Mouse (Mus musculus) heart, embryonic 14.5 days (tissue): Measurements from ENCODE around the gene Ly6g6f. TPM values are rescaled to one million over a fixed set of nuclear protein-coding genes. Genes with fewer than 3 reads are reported as not detected.

ENCODE experiments used
- ATAC-seq: fragments of 200-750 bp; cut with Nextera tagmentation; 2 replicates; pipeline ENCODE4 v1.8.0; 2017; ENCODE audit warnings: low read depth, moderate TSS enrichment; ENCODE audit not compliant: insufficient number of reproducible peaks, insufficient read depth, low FRiP score
- H3K27ac ChIP-seq, 2 experiments: fragments of 200-500 bp in 1 of 2; fragments of 300-500 bp in 1 of 2; sonication (generic) in 1 of 2; replicated peaks in 1 of 2; 2 replicates each; pipeline ENCODE4 v1.5.1; 2012 to 2014; ENCODE audit warnings: low read depth in 2 of 2, low read length in 2 of 2, control low read depth in 1 of 2, mild to moderate bottlenecking in 1 of 2, mixed read lengths in 1 of 2; ENCODE audit not compliant: control insufficient read depth in 1 of 2, insufficient read depth in 1 of 2
- H3K27me3 ChIP-seq: fragments of 300-500 bp; sonication (generic); 2 replicates; pipeline ENCODE4 v1.6.1; 2014; ENCODE audit warnings: mild to moderate bottlenecking, low read length, control low read depth; ENCODE audit not compliant: control insufficient read depth, insufficient read depth
- H3K36me3 ChIP-seq: fragments of 300-500 bp; sonication (generic); 2 replicates; pipeline ENCODE4 v1.6.1; 2014; ENCODE audit warnings: mild to moderate bottlenecking, control low read depth, low read length, mixed read lengths; ENCODE audit not compliant: control insufficient read depth, insufficient read depth
- H3K4me1 ChIP-seq, 2 experiments: fragments of 200-500 bp in 1 of 2; fragments of 300-500 bp in 1 of 2; sonication (generic) in 1 of 2; 2 replicates each; pipeline ENCODE4 v1.6.1; 2012 to 2014; ENCODE audit warnings: low read length in 2 of 2, control low read depth in 1 of 2, mixed read lengths in 1 of 2; ENCODE audit not compliant: control insufficient read depth in 2 of 2, insufficient read depth in 2 of 2
- H3K4me2 ChIP-seq: fragments of 300-500 bp; sonication (generic); 2 replicates; pipeline ENCODE4 v1.6.1; 2014; ENCODE audit warnings: mild to moderate bottlenecking, low read length
- H3K4me3 ChIP-seq, 2 experiments: fragments of 200-500 bp in 1 of 2; fragments of 300-500 bp in 1 of 2; sonication (generic) in 1 of 2; 2 replicates each; pipeline ENCODE4 v1.5.1; 2012 to 2014; ENCODE audit warnings: low read length in 2 of 2, mild to moderate bottlenecking in 2 of 2, control low read depth in 1 of 2, low read depth in 1 of 2, moderate library complexity in 1 of 2; ENCODE audit not compliant: control insufficient read depth in 1 of 2, insufficient read depth in 1 of 2
- H3K9ac ChIP-seq: fragments of 300-500 bp; sonication (generic); 2 replicates; pipeline ENCODE4 v1.6.1; 2014; ENCODE audit warnings: mild to moderate bottlenecking, low read length
- H3K9me3 ChIP-seq: fragments of 300-500 bp; sonication (generic); 2 replicates; pipeline ENCODE4 v1.6.1; 2016; ENCODE audit warnings: low read length, control low read depth; ENCODE audit not compliant: control insufficient read depth
- WGBS: fragments of 180-500 bp; shearing (Covaris S2); extraction: QIAGEN DNeasy Blood & Tissue Kit; methylation state at CpG from one replicate; pipeline ENCODE4 v1.1.7; 2014; 5-methylcytosine and 5-hydroxymethylcytosine counted together
- polyA plus RNA-seq: library from polyadenylated mRNA; unstranded; fragments of >200 nt; fragmentation: Nextera tagmentation; extraction: Ambion mirVana; gene quantifications from 2 replicates; pipeline ENCODE4 v1.2.1, GENCODE M21; 2014

Gene Ly6g6f
- polyA plus RNA-seq, 1 experiment from 2014 or later, result not detected

DNA sequence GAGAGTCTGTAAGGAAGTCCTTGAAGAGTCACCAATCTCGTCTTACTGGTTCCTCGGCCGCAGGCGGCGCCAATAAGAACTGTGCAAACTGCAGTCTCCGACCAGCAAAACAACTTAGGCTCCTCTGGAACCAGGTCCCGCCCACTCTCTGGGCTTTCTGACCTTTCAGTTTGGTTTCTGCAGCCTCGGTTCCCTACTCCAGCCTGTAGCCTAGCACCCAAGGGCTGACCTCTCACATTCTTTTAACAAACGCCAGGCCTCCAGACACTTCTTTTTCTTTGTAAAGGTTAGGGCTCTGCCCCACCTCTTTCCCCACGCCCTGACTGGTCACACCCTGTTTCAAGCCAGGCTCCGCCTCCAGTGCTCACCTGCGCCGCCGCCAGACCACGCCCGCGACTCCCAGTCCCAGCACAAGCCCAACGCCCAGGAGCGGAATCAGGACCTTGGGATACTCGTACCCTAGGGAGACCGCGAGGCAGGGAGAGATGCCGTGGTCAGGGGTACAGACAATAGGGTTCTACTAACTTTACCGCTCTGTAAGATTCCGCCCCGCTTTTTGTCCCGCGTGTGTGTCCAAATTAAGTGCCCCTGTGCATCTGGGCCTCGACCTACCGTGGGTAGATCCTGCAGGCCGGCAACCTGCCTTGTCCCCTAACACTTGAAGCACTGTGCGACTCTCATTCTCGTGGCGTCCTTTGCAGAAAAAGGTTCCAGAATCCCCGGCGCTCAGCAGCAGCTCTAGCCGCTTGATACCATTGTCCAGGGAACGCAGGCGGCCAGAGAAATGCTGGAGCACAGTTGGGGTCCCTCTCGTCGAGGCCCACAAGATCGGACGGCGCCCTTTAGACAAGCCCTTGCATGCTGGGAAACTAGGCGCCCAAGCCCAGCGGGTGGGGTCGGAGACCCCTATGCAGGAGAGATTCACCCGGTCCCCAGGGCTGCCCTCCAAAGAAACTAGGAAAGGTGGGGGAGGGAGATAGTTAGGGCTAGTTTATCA lies 20.2 kb downstream of the Ly6g6f start, which contains the start of gene Ly6g6c:
Gene Ly6g6c (plus strand): TSS at position 438 of the 997 bp plus-strand sequence.
- H3K9ac ChIP-seq, result peak within 1 kb of the TSS; percentile 52

DNA sequence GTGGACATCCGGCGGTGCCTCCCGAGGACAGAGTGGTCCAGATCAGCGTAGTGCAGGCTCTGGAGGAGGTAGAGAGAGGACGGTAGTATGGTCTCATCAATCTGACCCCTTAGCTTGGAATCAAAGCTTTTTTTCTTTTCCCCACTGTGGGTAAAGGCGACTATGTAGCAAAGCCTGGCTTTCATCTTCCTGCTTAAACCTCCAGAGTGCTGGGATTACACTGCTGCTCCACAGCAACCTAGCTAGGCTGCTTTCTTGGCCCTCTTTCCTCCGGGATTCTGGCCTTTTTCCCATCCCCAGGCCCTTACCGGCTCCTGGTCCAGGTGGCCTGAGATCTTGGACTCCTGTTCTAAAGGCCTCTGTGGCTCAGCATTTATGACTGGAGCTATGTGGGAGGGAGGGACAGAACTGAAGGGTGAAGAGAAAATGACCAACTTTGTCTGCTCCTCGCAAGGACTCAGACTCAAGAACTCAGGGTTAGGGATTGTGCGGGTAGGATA lies 21.0 kb downstream of the Ly6g6f start:
- H3K27me3 ChIP-seq, result peaks cover 33% of the 10 kb centered on the region

More for the DNA sequence above, 20.2 kb downstream of the Ly6g6f start, which contains the start of gene Ly6g6c:
- H3K9me3 ChIP-seq, result no peaks in the 10 kb centered on the region
- peaks cover 8 to 13% of the 10 kb centered on the region in 2 experiments for H3K4me1 ChIP-seq
- WGBS, result 2% methylated on average over 48 of the region's 48 CpGs
- H3K4me3 ChIP-seq, result peak within 1 kb of the TSS; percentile 19 to 34
- H3K27me3 ChIP-seq, result peaks cover 33% of the 10 kb centered on the region
- ATAC-seq, result no peak
- H3K36me3 ChIP-seq, result peaks cover 25% of the 10 kb centered on the region
- H3K27ac ChIP-seq, result no peak within 1 kb of the TSS
- peak within 1 kb of the TSS; percentile 67 for H3K4me2 ChIP-seq

DNA sequence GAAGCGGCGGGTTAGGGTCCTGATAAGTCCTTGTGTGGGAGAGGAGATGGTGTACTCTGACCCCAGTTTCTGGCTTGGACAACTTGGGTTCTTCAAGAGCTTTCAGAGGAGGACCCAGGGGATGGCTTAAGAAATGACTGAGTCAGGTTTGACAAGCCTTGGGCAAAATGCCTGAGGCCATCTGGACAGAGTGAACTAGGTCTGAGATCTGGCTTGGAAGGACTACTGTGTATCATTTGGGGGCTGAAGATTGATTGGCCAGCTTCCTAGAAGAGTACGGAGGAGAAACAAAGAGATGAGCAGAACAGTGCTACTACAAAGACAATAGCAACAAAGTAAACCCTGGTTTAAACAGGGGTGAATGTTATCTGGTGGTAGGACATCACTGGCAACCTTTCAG lies 21.9 kb downstream of the Ly6g6f start:
- no peak overlapping the region for H3K4me3 ChIP-seq
- H3K27ac ChIP-seq, result no peak overlapping the region
- H3K9ac ChIP-seq, result no peak overlapping the region
- no peaks in the 10 kb centered on the region for H3K9me3 ChIP-seq
- no peak overlapping the region for H3K4me2 ChIP-seq
- peaks cover 33% of the 10 kb centered on the region for H3K27me3 ChIP-seq
- 85% methylated on average over 3 of the region's 3 CpGs for WGBS
- H3K4me1 ChIP-seq, result peaks cover 10 to 19% of the 10 kb centered on the region in 2 experiments
- ATAC-seq, result no peak
- H3K36me3 ChIP-seq, result peaks cover 27% of the 10 kb centered on the region

More for the DNA sequence above, 21.0 kb downstream of the Ly6g6f start:
- peaks cover 25% of the 10 kb centered on the region for H3K36me3 ChIP-seq
- H3K4me1 ChIP-seq, result peaks cover 10 to 16% of the 10 kb centered on the region in 2 experiments
- H3K9ac ChIP-seq, result no peak overlapping the region
- H3K4me2 ChIP-seq, result peak overlapping the region; percentile 67
- no peak for ATAC-seq
- peak overlapping the region in 1 of 2 experiments; percentile 34; a peak in 2 of 4 replicates for H3K4me3 ChIP-seq
- no peaks in the 10 kb centered on the region for H3K9me3 ChIP-seq
- WGBS, result 27% methylated on average over 10 of the region's 10 CpGs
- no peak overlapping the region for H3K27ac ChIP-seq

DNA sequence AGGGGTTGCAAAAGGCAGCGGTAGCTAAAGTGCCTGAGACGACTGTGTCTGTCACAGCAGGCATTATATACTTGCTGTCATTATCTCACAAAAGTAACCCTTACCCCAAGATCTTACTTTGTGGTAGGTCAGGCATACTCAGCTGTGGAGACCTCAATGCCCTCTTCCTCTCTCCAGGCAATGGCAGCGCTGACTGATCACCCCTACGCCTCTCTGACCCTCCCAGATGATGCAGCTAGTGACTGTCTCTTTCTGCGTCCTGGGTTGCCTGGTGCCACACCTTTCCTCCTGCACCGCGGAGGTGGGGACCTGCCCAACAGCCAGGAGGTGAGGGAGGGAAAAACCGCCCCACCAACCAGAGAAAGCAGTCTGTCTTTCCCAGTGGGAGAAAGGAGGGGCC lies 24.1 kb downstream of the Ly6g6f start:
- no peak overlapping the region for H3K4me2 ChIP-seq

DNA sequence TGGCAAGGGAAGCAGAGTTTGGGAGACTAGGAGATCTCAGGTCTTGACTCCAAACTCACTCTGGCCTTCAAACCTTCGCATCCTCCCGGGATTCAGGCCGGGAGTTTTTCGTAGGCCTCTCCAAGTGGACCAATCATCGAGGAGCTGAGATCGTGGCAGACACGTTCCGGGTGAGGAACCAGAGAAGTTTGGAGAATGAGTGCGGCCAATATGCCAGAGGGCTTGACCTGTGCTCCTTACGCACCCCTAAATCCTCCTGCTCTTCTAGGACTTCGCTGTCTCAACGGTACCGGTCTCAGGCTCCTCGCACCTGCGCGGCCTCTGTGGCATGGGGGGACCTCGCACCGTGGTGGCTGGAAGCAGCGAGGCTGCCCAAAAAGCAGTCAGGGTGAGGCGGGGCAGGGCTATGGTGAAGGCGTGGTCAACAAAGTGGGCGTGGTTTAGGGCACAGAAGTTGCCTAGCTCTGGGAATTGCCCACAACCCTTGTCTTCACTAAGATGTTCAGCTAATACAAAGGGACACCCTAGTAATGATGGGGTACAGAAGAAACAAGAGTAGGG lies 24.6 kb downstream of the Ly6g6f start:
- Histone ChIP-seq H3K27ac (no peak overlapping the region), H3K9ac (peak overlapping the region; percentile 91; the same call in 1 of the 2 replicates), H3K4me2 (peak overlapping the region; percentile 93), H3K36me3 (peaks cover 53% of the 10 kb centered on the region), H3K4me1 (peaks cover 10 to 22% of the 10 kb centered on the region in 2 experiments), H3K9me3 (no peaks in the 10 kb centered on the region), H3K27me3 (peaks cover 16% of the 10 kb centered on the region; the same call in 1 of the 2 replicates), H3K4me3 (peak overlapping the region; percentile 66 to 94)
- WGBS, result 71% methylated on average over 22 of the region's 22 CpGs
- no peak for ATAC-seq

More for the DNA sequence above, 24.1 kb downstream of the Ly6g6f start:
- H3K27ac ChIP-seq, result no peak overlapping the region
- H3K9me3 ChIP-seq, result no peaks in the 10 kb centered on the region
- 88% methylated on average over 8 of the region's 8 CpGs for WGBS
- ATAC-seq, result no peak
- H3K36me3 ChIP-seq, result peaks cover 48% of the 10 kb centered on the region
- peaks cover 10 to 22% of the 10 kb centered on the region in 2 experiments for H3K4me1 ChIP-seq
- no peak overlapping the region for H3K9ac ChIP-seq
- peaks cover 19% of the 10 kb centered on the region for H3K27me3 ChIP-seq
- no peak overlapping the region for H3K4me3 ChIP-seq

DNA sequence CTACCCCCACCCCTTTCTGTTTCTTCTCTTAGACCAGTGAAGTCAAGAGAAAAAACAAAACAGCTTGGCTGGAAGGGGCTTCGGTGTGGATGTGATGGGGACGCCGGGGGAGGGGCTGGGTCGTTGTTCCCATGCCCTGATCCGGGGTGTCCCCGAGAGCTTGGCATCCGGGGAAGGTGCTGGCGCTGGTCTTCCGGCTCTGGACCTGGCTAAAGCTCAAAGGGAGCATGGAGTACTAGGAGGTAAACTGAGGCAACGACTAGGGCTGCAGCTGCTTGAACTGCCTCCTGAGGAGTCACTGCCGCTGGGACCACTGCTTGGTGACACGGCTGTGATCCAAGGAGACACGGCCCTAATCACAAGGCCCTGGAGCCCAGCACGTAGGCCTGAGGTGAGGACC lies 25.3 kb downstream of the Ly6g6f start:
- Histone ChIP-seq H3K27me3 (peaks cover 13% of the 10 kb centered on the region; the same call in 1 of the 2 replicates), H3K4me3 (peak overlapping the region; percentile 66 to 94), H3K9me3 (no peaks in the 10 kb centered on the region), H3K9ac (peak overlapping the region; percentile 91), H3K36me3 (peaks cover 61% of the 10 kb centered on the region), H3K4me2 (peak overlapping the region; percentile 93), H3K27ac (peak overlapping the region in 1 of 2 experiments; percentile 94; a peak in 2 of 4 replicates), H3K4me1 (peaks cover 9 to 15% of the 10 kb centered on the region in 2 experiments)
- ATAC-seq, result no peak
- WGBS, result 38% methylated on average over 14 of the region's 14 CpGs
